In genomic region chr7:115450431-115451195, GRCm38 (mm10) we compare ENCODE assay signal across 9 mouse cellular contexts.
DNase-seq lines count a peak whose midpoint lies in the region; ATAC-seq and TF ChIP-seq lines count a peak whose summit lies in the region.
"Had no signal": no experiment of that assay in that cellular context is flagged by ENCODE, and none has a peak within 500 bp of the region (broad histone marks: within the 10 kb centered on the region; RNA-seq: fewer than 3 reads in every experiment).

No protein-coding gene starts in this region.

- 0 out of 2 replicates have a peak, but pooled peaks cover 6% of the 10 kb centered on the region for H3K4me1 ChIP-seq in hindbrain, postnatal 0 days (ENCODE audit: insufficient read depth, low read length)
- peaks cover 3% of the 10 kb centered on the region; the same call in 1 of the 2 replicates for H3K4me1 ChIP-seq in hindbrain, embryonic 11.5 days (replicated peaks; ENCODE audit: control insufficient read depth, insufficient read depth, low read length)
- H3K4me1 ChIP-seq in forebrain, embryonic 15.5 days: peaks cover 14% of the 10 kb centered on the region
- peaks cover 8% of the 10 kb centered on the region for H3K4me1 ChIP-seq in stomach, embryonic 15.5 days
- H3K4me1 ChIP-seq in cerebellum, adult 2 months (ENCODE audit: control insufficient read depth, insufficient read depth, low read length): no peaks in the 10 kb centered on the region

- peak overlapping the region; percentile 15; the same call in 1 of the 2 replicates for H3K27ac ChIP-seq in hindbrain, postnatal 0 days
- H3K27ac ChIP-seq in hindbrain, embryonic 11.5 days (ENCODE audit: low read depth, low read length): no peak overlapping the region
- H3K27ac ChIP-seq in forebrain, embryonic 15.5 days (replicated peaks): no peak overlapping the region
- H3K27ac ChIP-seq in stomach, embryonic 15.5 days: peak overlapping the region; percentile 21; the same call in 1 of the 2 replicates
- no peak overlapping the region for H3K27ac ChIP-seq in cerebellum, adult 2 months (ENCODE audit: insufficient read depth, low read length)

- H3K9ac ChIP-seq in hindbrain, postnatal 0 days (replicated peaks; ENCODE audit: low read length): no peak overlapping the region
- H3K9ac ChIP-seq in hindbrain, embryonic 11.5 days (ENCODE audit: low read depth, low read length): no peak overlapping the region
- H3K9ac ChIP-seq in forebrain, embryonic 15.5 days (replicated peaks): no peak overlapping the region
- no peak overlapping the region for H3K9ac ChIP-seq in stomach, embryonic 15.5 days

- H3K9me3 ChIP-seq in hindbrain, postnatal 0 days (ENCODE audit: low read length): no peaks in the 10 kb centered on the region
- no peaks in the 10 kb centered on the region for H3K9me3 ChIP-seq in hindbrain, embryonic 11.5 days (ENCODE audit: control insufficient read depth, low read length)
- no peaks in the 10 kb centered on the region for H3K9me3 ChIP-seq in forebrain, embryonic 15.5 days
- H3K9me3 ChIP-seq in stomach, embryonic 15.5 days: no peaks in the 10 kb centered on the region

- no peak for TF ChIP-seq CTCF in hindbrain, postnatal 0 days (IDR thresholded peaks at IDR 0.05; ENCODE audit: low read depth)
- TF ChIP-seq CTCF in cerebellum, adult 2 months (IDR thresholded peaks at IDR 0.05; ENCODE audit: borderline replicate concordance, insufficient read depth, low read depth, low read length): no peak

- no peak for TF ChIP-seq POLR2A in cerebellum, adult 2 months (IDR thresholded peaks at IDR 0.05; ENCODE audit: borderline replicate concordance, insufficient read depth, low read length)

- ATAC-seq in hindbrain, postnatal 0 days: no peak
- no peak for ATAC-seq in hindbrain, embryonic 11.5 days (ENCODE audit: low FRiP score)
- no peak for ATAC-seq in forebrain, embryonic 15.5 days (replicated peaks)
- peak; percentile 5; the same call in 1 of the 2 replicates for ATAC-seq in stomach, embryonic 15.5 days (ENCODE audit: insufficient read depth, low FRiP score, low read depth)

- no peak overlapping the region for H3K4me2 ChIP-seq in hindbrain, postnatal 0 days (ENCODE audit: low read depth, low read length)
- no peak overlapping the region for H3K4me2 ChIP-seq in hindbrain, embryonic 11.5 days (replicated peaks; ENCODE audit: low read depth, low read length)
- 0 out of 2 replicates have a peak overlapping the region, but pooled peaks have one; percentile 13 for H3K4me2 ChIP-seq in forebrain, embryonic 15.5 days (replicated peaks)
- H3K4me2 ChIP-seq in stomach, embryonic 15.5 days: no peak overlapping the region

- H3K4me3 ChIP-seq in hindbrain, postnatal 0 days (ENCODE audit: low read length): no peak overlapping the region
- H3K4me3 ChIP-seq in hindbrain, embryonic 11.5 days (ENCODE audit: low read depth, low read length): no peak overlapping the region
- H3K4me3 ChIP-seq in forebrain, embryonic 15.5 days: no peak overlapping the region
- no peak overlapping the region for H3K4me3 ChIP-seq in stomach, embryonic 15.5 days (replicated peaks)
- no peak overlapping the region for H3K4me3 ChIP-seq in cerebellum, adult 2 months (replicated peaks; ENCODE audit: insufficient read depth, low read depth, low read length)

- 36% methylated on average over 23 of the region's 23 CpGs for WGBS in hindbrain, postnatal 0 days
- 41% methylated on average over 23 of the region's 23 CpGs for WGBS in hindbrain, embryonic 11.5 days
- WGBS in forebrain, embryonic 15.5 days: 34% methylated on average over 23 of the region's 23 CpGs
- WGBS in stomach, embryonic 15.5 days: 32% methylated on average over 23 of the region's 23 CpGs
- WGBS in cerebellum, adult 2 months: 50% methylated on average over 23 of the region's 23 CpGs

- no peaks in the 10 kb centered on the region for H3K27me3 ChIP-seq in hindbrain, postnatal 0 days (ENCODE audit: insufficient read depth, low read length)
- no peaks in the 10 kb centered on the region for H3K27me3 ChIP-seq in hindbrain, embryonic 11.5 days (ENCODE audit: control insufficient read depth, insufficient read depth, low read length)
- no peaks in the 10 kb centered on the region for H3K27me3 ChIP-seq in forebrain, embryonic 15.5 days
- no peaks in the 10 kb centered on the region for H3K27me3 ChIP-seq in stomach, embryonic 15.5 days (replicated peaks)
- no peaks in the 10 kb centered on the region for H3K27me3 ChIP-seq in cerebellum, adult 2 months (ENCODE audit: control insufficient read depth, insufficient read depth, low read length)

- peak; percentile 40 for DNase-seq in hindbrain, postnatal 0 days (ENCODE audit: low spot score)
- no peak for DNase-seq in hindbrain, embryonic 11.5 days (ENCODE audit: low spot score)
- peak; percentile 17 for DNase-seq in R1 (ENCODE audit: low read depth, low spot score)
- DNase-seq in spleen, postnatal 10 days (ENCODE audit: low spot score in 2 of 2): no peak
- DNase-seq in cerebellum, adult 2 months: no peak
- no peak for DNase-seq in kidney, adult 11 months
- DNase-seq: heart, postnatal 10 days had no signal

- H3K36me3 ChIP-seq in hindbrain, postnatal 0 days (ENCODE audit: insufficient read depth, low read length): no peaks in the 10 kb centered on the region
- H3K36me3 ChIP-seq in hindbrain, embryonic 11.5 days (ENCODE audit: control insufficient read depth, insufficient read depth, low read length): no peaks in the 10 kb centered on the region
- H3K36me3 ChIP-seq in forebrain, embryonic 15.5 days: no peaks in the 10 kb centered on the region
- H3K36me3 ChIP-seq in stomach, embryonic 15.5 days: no peaks in the 10 kb centered on the region

Comparison
In these comparisons a context has a peak if more than half of its experiments do, and no peak if none do; other contexts are left out.
1. DNase-seq: peak in hindbrain, postnatal 0 days (single experiment) and R1 (single experiment); none in hindbrain, embryonic 11.5 days (single experiment), spleen, postnatal 10 days (0 of 2), cerebellum, adult 2 months (0 of 2) and kidney, adult 11 months (single experiment).
2. H3K27ac ChIP-seq: peak in hindbrain, postnatal 0 days (single experiment) and stomach, embryonic 15.5 days (single experiment); none in hindbrain, embryonic 11.5 days (single experiment), forebrain, embryonic 15.5 days (single experiment) and cerebellum, adult 2 months (single experiment).